Mouse (Mus musculus): ENCODE data around the gene Foxo3. TPM values are rescaled to one million over a fixed set of nuclear protein-coding genes. Genes with fewer than 3 reads are reported as not detected.

Gene Foxo3
- total and polyA plus RNA-seq, 2 experiments from 2014 or later = 5.4 to 51.9 TPM

GRCm38 (mm10) chr10:42265021-42265689 is 11.4 kb downstream of the Foxo3 start:
- H3K4me1 ChIP-seq (ENCODE audit: control insufficient read depth, insufficient read depth) = peaks cover 17% of the 10 kb centered on the region
- ATAC-seq (ENCODE audit: insufficient read depth, low read depth) (no peak), DNase-seq (ENCODE audit: low spot score) (peak; percentile 1)
- TF ChIP-seq CTCF (IDR thresholded peaks at IDR 0.05; ENCODE audit: low read depth) (no peak), EP300 (IDR thresholded peaks at IDR 0.05; ENCODE audit: low read depth) (no peak)
- no peak overlapping the region for H3K4me3 ChIP-seq (ENCODE audit: low read depth, low read length)
- H3K9ac ChIP-seq (replicated peaks; ENCODE audit: low read depth, low read length) = no peak overlapping the region
- H3K4me2 ChIP-seq (ENCODE audit: low read depth, low read length) = no peak overlapping the region
- peaks cover 45% of the 10 kb centered on the region for H3K36me3 ChIP-seq (replicated peaks; ENCODE audit: control insufficient read depth, insufficient read depth, low read length)
- H3K9me3 ChIP-seq (replicated peaks; ENCODE audit: control insufficient read depth, low read length) = no peaks in the 10 kb centered on the region
- H3K27ac ChIP-seq (ENCODE audit: low read depth) = no peak overlapping the region
- H3K27me3 ChIP-seq (ENCODE audit: control insufficient read depth, insufficient read depth, low read length) = no peaks in the 10 kb centered on the region
- WGBS = 71% methylated on average over 11 of the region's 11 CpGs

- 79% methylated on average over 5 of the region's 5 CpGs for WGBS
- H3K4me2 ChIP-seq (ENCODE audit: low read depth, low read length) = no peak overlapping the region
- peaks cover 17% of the 10 kb centered on the region for H3K4me1 ChIP-seq (ENCODE audit: control insufficient read depth, insufficient read depth)
- no peak for ATAC-seq (ENCODE audit: insufficient read depth, low read depth)
- H3K36me3 ChIP-seq (replicated peaks; ENCODE audit: control insufficient read depth, insufficient read depth, low read length) = peaks cover 36% of the 10 kb centered on the region
- no peak for TF ChIP-seq EP300 (IDR thresholded peaks at IDR 0.05; ENCODE audit: low read depth)
- no peak overlapping the region for H3K4me3 ChIP-seq (ENCODE audit: low read depth, low read length)
- H3K27me3 ChIP-seq (ENCODE audit: control insufficient read depth, insufficient read depth, low read length) = no peaks in the 10 kb centered on the region
- no peaks in the 10 kb centered on the region for H3K9me3 ChIP-seq (replicated peaks; ENCODE audit: control insufficient read depth, low read length)
- no peak for DNase-seq (ENCODE audit: low spot score)
- H3K27ac ChIP-seq (ENCODE audit: low read depth) = no peak overlapping the region
- H3K9ac ChIP-seq (replicated peaks; ENCODE audit: low read depth, low read length) = no peak overlapping the region
These were observed 12.4 kb downstream of the Foxo3 start for GRCm38 (mm10) chr10:42264195-42264594.

GRCm38 (mm10) chr10:42263701-42264100 is 12.9 kb downstream of the Foxo3 start:
- Histone ChIP-seq H3K4me3 (ENCODE audit: low read depth, low read length) (no peak overlapping the region), H3K27me3 (ENCODE audit: control insufficient read depth, insufficient read depth, low read length) (no peaks in the 10 kb centered on the region), H3K27ac (ENCODE audit: low read depth) (no peak overlapping the region), H3K9ac (replicated peaks; ENCODE audit: low read depth, low read length) (no peak overlapping the region), H3K36me3 (replicated peaks; ENCODE audit: control insufficient read depth, insufficient read depth, low read length) (peaks cover 31% of the 10 kb centered on the region), H3K4me2 (ENCODE audit: low read depth, low read length) (no peak overlapping the region), H3K9me3 (replicated peaks; ENCODE audit: control insufficient read depth, low read length) (no peaks in the 10 kb centered on the region), H3K4me1 (ENCODE audit: control insufficient read depth, insufficient read depth) (peaks cover 17% of the 10 kb centered on the region)
- 92% methylated on average over 8 of the region's 8 CpGs for WGBS
- ATAC-seq (ENCODE audit: insufficient read depth, low read depth) (no peak), DNase-seq (ENCODE audit: low spot score) (no peak)
- no peak for TF ChIP-seq EP300 (IDR thresholded peaks at IDR 0.05; ENCODE audit: low read depth)
- no peak for TF ChIP-seq CTCF (IDR thresholded peaks at IDR 0.05; ENCODE audit: low read depth)

- no peaks in the 10 kb centered on the region for H3K27me3 ChIP-seq (ENCODE audit: control insufficient read depth, insufficient read depth, low read length)
- peak; percentile 36; the same call in 1 of the 2 replicates for ATAC-seq (ENCODE audit: insufficient read depth, low read depth)
- no peaks in the 10 kb centered on the region for H3K9me3 ChIP-seq (replicated peaks; ENCODE audit: control insufficient read depth, low read length)
- peaks cover 29% of the 10 kb centered on the region for H3K36me3 ChIP-seq (replicated peaks; ENCODE audit: control insufficient read depth, insufficient read depth, low read length)
- no peak overlapping the region for H3K9ac ChIP-seq (replicated peaks; ENCODE audit: low read depth, low read length)
- peaks cover 17% of the 10 kb centered on the region for H3K4me1 ChIP-seq (ENCODE audit: control insufficient read depth, insufficient read depth)
- peak; percentile 12 for DNase-seq (ENCODE audit: low spot score)
- no peak for TF ChIP-seq EP300 (IDR thresholded peaks at IDR 0.05; ENCODE audit: low read depth)
- no peak for TF ChIP-seq CTCF (IDR thresholded peaks at IDR 0.05; ENCODE audit: low read depth)
- no peak overlapping the region for H3K4me2 ChIP-seq (ENCODE audit: low read depth, low read length)
- H3K27ac ChIP-seq (ENCODE audit: low read depth) = peak overlapping the region; percentile 57
- WGBS = 45% methylated on average over 3 of the region's 3 CpGs
- H3K4me3 ChIP-seq (ENCODE audit: low read depth, low read length) = no peak overlapping the region
These were observed 14.5 kb downstream of the Foxo3 start for GRCm38 (mm10) chr10:42262061-42262460.

- TF ChIP-seq CTCF (IDR thresholded peaks at IDR 0.05; ENCODE audit: low read depth) = no peak
- Histone ChIP-seq H3K4me2 (ENCODE audit: low read depth, low read length) (no peak overlapping the region), H3K36me3 (replicated peaks; ENCODE audit: control insufficient read depth, insufficient read depth, low read length) (peaks cover 19% of the 10 kb centered on the region), H3K27ac (ENCODE audit: low read depth) (no peak overlapping the region), H3K4me3 (ENCODE audit: low read depth, low read length) (no peak overlapping the region), H3K4me1 (ENCODE audit: control insufficient read depth, insufficient read depth) (peaks cover 17% of the 10 kb centered on the region), H3K9me3 (replicated peaks; ENCODE audit: control insufficient read depth, low read length) (no peaks in the 10 kb centered on the region), H3K9ac (replicated peaks; ENCODE audit: low read depth, low read length) (no peak overlapping the region), H3K27me3 (ENCODE audit: control insufficient read depth, insufficient read depth, low read length) (no peaks in the 10 kb centered on the region)
- 85% methylated on average over 8 of the region's 8 CpGs for WGBS
- ATAC-seq (ENCODE audit: insufficient read depth, low read depth) = no peak
- DNase-seq (ENCODE audit: low spot score) = peak; percentile 4
These were observed 15.5 kb downstream of the Foxo3 start for GRCm38 (mm10) chr10:42261103-42261502.

- Histone ChIP-seq H3K9me3 (replicated peaks; ENCODE audit: control insufficient read depth, low read length) (no peaks in the 10 kb centered on the region), H3K9ac (replicated peaks; ENCODE audit: low read depth, low read length) (no peak overlapping the region), H3K4me2 (ENCODE audit: low read depth, low read length) (no peak overlapping the region), H3K27me3 (ENCODE audit: control insufficient read depth, insufficient read depth, low read length) (no peaks in the 10 kb centered on the region), H3K36me3 (replicated peaks; ENCODE audit: control insufficient read depth, insufficient read depth, low read length) (peaks cover 13% of the 10 kb centered on the region), H3K27ac (ENCODE audit: low read depth) (no peak overlapping the region), H3K4me1 (ENCODE audit: control insufficient read depth, insufficient read depth) (peaks cover 17% of the 10 kb centered on the region), H3K4me3 (ENCODE audit: low read depth, low read length) (no peak overlapping the region)
- ATAC-seq (ENCODE audit: insufficient read depth, low read depth) = no peak
- peak; percentile 5 for DNase-seq (ENCODE audit: low spot score)
- TF ChIP-seq CTCF (IDR thresholded peaks at IDR 0.05; ENCODE audit: low read depth) (no peak), EP300 (IDR thresholded peaks at IDR 0.05; ENCODE audit: low read depth) (no peak)
- WGBS = 33% methylated on average over 8 of the region's 8 CpGs
These were observed 16.0 kb downstream of the Foxo3 start for GRCm38 (mm10) chr10:42260523-42260922.
